Mouse (Mus musculus) bone marrow, adult 2 months (tissue): ENCODE measurements around the gene Sema6c.

Source experiments
- CTCF ChIP-seq: fragments of 200-500 bp; IDR thresholded peaks from 2 replicates; pipeline ENCODE4 v1.5.1; 2011; ENCODE audit warnings: low read length, control low read depth; ENCODE audit not compliant: control insufficient read depth, insufficient read depth
- POLR2A ChIP-seq: fragments of 200-500 bp; IDR thresholded peaks from 2 replicates; pipeline ENCODE4 v1.6.1; 2011; ENCODE audit warnings: low read depth, mild to moderate bottlenecking, control low read depth, low read length, borderline replicate concordance; ENCODE audit not compliant: control insufficient read depth

DNA sequence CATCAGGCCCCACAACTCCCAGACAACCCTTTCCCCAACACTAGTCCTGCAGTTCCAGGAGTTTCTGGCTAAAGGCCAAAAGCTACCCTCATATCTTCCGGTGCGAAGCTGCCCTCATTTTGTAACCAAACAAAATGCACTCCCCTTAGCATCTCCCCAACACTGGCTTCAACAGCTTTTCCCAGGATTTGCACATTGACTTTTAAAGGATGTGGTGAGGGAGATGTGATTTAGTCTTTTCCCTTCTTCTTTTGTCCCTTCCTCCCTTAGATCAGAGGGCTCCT lies 2.0 kb downstream of the Sema6c start:
- TF ChIP-seq CTCF, result no peak
- no peak for TF ChIP-seq POLR2A
